Mouse (Mus musculus) myocyte (in vitro differentiated cells): ENCODE results near the gene Cyba. TPM values are rescaled to one million over a fixed set of nuclear protein-coding genes. Genes with fewer than 3 reads are reported as not detected.

ENCODE experiments used
- H3K27me3 ChIP-seq: one replicate; pipeline ENCODE4 v1.6.1; 2011; ENCODE audit not compliant: control insufficient read depth, insufficient read depth, insufficient read length
- H3K36me3 ChIP-seq: one replicate; pipeline ENCODE4 v1.6.1; 2011; ENCODE audit not compliant: control insufficient read depth, insufficient read depth
- H3K4me2 ChIP-seq: one replicate; pipeline ENCODE4 v1.6.1; 2011; ENCODE audit warnings: low read depth, control low read depth
- H3K4me3 ChIP-seq: one replicate; pipeline ENCODE4 v1.5.1; 2011; ENCODE audit warnings: mild to moderate bottlenecking, control low read depth, moderate library complexity
- H3K79me2 ChIP-seq: one replicate; pipeline ENCODE4 v1.6.1; 2011; ENCODE audit not compliant: control insufficient read depth, insufficient read depth
- H3ac ChIP-seq: one replicate; pipeline ENCODE4 v1.6.1; 2011; ENCODE audit not compliant: control insufficient read depth, insufficient read length
- CEBPB ChIP-seq: IDR thresholded peaks from 2 replicates; pipeline ENCODE4 v1.6.1; 2011; ENCODE audit warnings: mild to moderate bottlenecking, moderate library complexity; ENCODE audit not compliant: poor library complexity, insufficient read depth, severe bottlenecking
- E2F4 ChIP-seq: IDR thresholded peaks from one replicate; pipeline ENCODE4 v1.6.1; 2011; ENCODE audit warnings: mild to moderate bottlenecking, control low read depth, moderate library complexity; ENCODE audit not compliant: insufficient read depth
- MAX ChIP-seq: IDR thresholded peaks from one replicate; pipeline ENCODE4 v1.6.1; 2011; ENCODE audit warnings: low read depth, mild to moderate bottlenecking, control low read depth
- MYOD1 ChIP-seq, 3 experiments: IDR thresholded peaks; one replicate each; pipeline ENCODE4 v1.6.1; 2011; ENCODE audit warnings: control low read depth in 2 of 3, low read depth in 2 of 3, mild to moderate bottlenecking in 2 of 3, moderate library complexity in 1 of 3; ENCODE audit not compliant: insufficient read length in 2 of 3, control insufficient read depth in 1 of 3
- MYOG ChIP-seq, 3 experiments: IDR thresholded peaks; one replicate each; pipeline ENCODE4 v1.6.1; 2011; ENCODE audit warnings: control low read depth in 2 of 3, low read depth in 2 of 3, mild to moderate bottlenecking in 2 of 3; ENCODE audit not compliant: insufficient read length in 2 of 3, control insufficient read depth in 1 of 3, insufficient read depth in 1 of 3
- POLR2A ChIP-seq: IDR thresholded peaks from one replicate; pipeline ENCODE4 v1.6.1; 2011; ENCODE audit warnings: low read depth, mild to moderate bottlenecking, control low read depth, moderate library complexity; ENCODE audit not compliant: insufficient read length
- POLR2AphosphoS2 ChIP-seq: IDR thresholded peaks from one replicate; pipeline ENCODE4 v1.6.1; 2011; ENCODE audit warnings: low read depth, control low read depth; ENCODE audit not compliant: insufficient read length
- REST ChIP-seq: IDR thresholded peaks from one replicate; pipeline ENCODE4 v1.6.1; 2011; ENCODE audit warnings: mild to moderate bottlenecking, control low read depth, moderate library complexity; ENCODE audit not compliant: insufficient read depth, insufficient read length
- SRF ChIP-seq: IDR thresholded peaks from one replicate; pipeline ENCODE4 v1.6.1; 2011; ENCODE audit warnings: low read depth; ENCODE audit not compliant: control insufficient read depth, insufficient read length
- TCF12 ChIP-seq: IDR thresholded peaks from one replicate; pipeline ENCODE4 v1.6.1; 2011; ENCODE audit warnings: mild to moderate bottlenecking, control low read depth; ENCODE audit not compliant: poor library complexity, insufficient read depth, severe bottlenecking
- TCF3 ChIP-seq: IDR thresholded peaks from one replicate; pipeline ENCODE4 v1.6.1; 2011; ENCODE audit warnings: low read depth, control low read depth; ENCODE audit not compliant: insufficient read length
- USF1 ChIP-seq: IDR thresholded peaks from one replicate; pipeline ENCODE4 v1.6.1; 2011; ENCODE audit warnings: low read depth, mild to moderate bottlenecking, control low read depth, moderate library complexity
- polyA plus RNA-seq: library from polyadenylated mRNA; unstranded; fragments of >200 nt; fragmentation: generic; extraction: Trizol; gene quantifications from one replicate; pipeline ENCODE4 v1.2.1, GENCODE M21; 2012; ENCODE audit warnings: missing spikeins

The Cyba gene
- polyA plus RNA-seq, 1 experiment, result not detected

DNA sequence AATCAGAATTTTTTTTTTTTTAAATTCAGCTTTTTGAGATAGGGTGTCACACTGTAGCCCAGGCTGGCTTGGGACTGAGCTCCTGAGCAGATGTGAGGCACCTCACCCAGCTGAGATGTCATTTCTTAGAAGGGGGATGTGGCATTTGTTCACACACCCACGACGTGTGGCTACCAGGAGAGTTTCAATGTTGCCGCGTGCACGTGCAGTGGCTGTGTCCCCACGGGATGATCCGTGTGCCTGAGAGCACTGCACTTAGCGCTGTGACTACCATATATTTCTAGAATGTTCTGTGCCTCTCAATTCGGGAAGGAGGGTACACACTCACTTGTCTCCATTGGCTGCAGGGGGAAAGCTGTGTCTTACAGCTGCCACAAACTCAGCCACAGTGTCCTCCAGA, 3.4 kb upstream of the Cyba start:
- TF ChIP-seq SRF (no peak), TCF3 (no peak), E2F4 (no peak), MYOG (IDR thresholded peaks at IDR 0.05; ENCODE audit: control insufficient read depth in 1 of 3, insufficient read depth in 1 of 3, insufficient read length in 2 of 3, low read depth in 2 of 3) (no peak), USF1 (no peak), REST (no peak), MYOD1 (IDR thresholded peaks at IDR 0.05; ENCODE audit: control insufficient read depth in 1 of 3, insufficient read length in 2 of 3, low read depth in 2 of 3) (no peak), MAX (no peak), TCF12 (no peak), POLR2AphosphoS2 (no peak), POLR2A (no peak), CEBPB (no peak)
- H3K4me3 ChIP-seq, result no peak overlapping the region
- H3K4me2 ChIP-seq, result no peak overlapping the region
- H3K27me3 ChIP-seq, result no peaks in the 10 kb centered on the region
- H3K79me2 ChIP-seq, result no peaks in the 10 kb centered on the region
- no peak overlapping the region for H3ac ChIP-seq
- peaks cover 18% of the 10 kb centered on the region for H3K36me3 ChIP-seq

DNA sequence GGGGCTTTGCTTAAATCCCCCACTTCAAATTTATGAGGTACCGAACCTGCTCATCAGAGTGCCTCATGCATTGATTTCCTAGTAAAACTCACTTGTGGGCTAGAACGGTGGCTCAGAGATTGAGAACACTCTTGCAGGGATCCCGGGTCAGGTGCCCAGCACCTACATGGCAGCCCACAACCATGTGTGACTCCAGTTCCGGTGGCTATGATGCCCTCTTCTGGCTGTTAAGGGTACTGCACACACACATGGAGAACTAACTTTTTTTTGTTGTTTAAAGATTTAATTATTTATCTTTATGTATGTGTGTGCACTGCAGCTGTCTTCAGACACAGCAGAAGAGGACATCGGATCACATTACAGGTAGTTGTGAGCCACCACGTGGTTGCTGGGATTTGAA, 2.6 kb upstream of the Cyba start:
- no peak overlapping the region for H3ac ChIP-seq
- TF ChIP-seq E2F4, result no peak
- TF ChIP-seq MYOD1 (IDR thresholded peaks at IDR 0.05; ENCODE audit: control insufficient read depth in 1 of 3, insufficient read length in 2 of 3, low read depth in 2 of 3), result no peak
- no peak for TF ChIP-seq USF1
- no peak for TF ChIP-seq POLR2A
- TF ChIP-seq TCF3, result no peak
- TF ChIP-seq MYOG (IDR thresholded peaks at IDR 0.05; ENCODE audit: control insufficient read depth in 1 of 3, insufficient read depth in 1 of 3, insufficient read length in 2 of 3, low read depth in 2 of 3), result no peak
- TF ChIP-seq TCF12, result no peak
- TF ChIP-seq CEBPB, result no peak
- TF ChIP-seq POLR2AphosphoS2, result no peak
- no peak for TF ChIP-seq MAX
- no peak for TF ChIP-seq SRF
- TF ChIP-seq REST, result no peak
- no peak overlapping the region for H3K4me3 ChIP-seq
- no peak overlapping the region for H3K4me2 ChIP-seq
- peaks cover 18% of the 10 kb centered on the region for H3K36me3 ChIP-seq
- no peaks in the 10 kb centered on the region for H3K79me2 ChIP-seq
- no peaks in the 10 kb centered on the region for H3K27me3 ChIP-seq

DNA sequence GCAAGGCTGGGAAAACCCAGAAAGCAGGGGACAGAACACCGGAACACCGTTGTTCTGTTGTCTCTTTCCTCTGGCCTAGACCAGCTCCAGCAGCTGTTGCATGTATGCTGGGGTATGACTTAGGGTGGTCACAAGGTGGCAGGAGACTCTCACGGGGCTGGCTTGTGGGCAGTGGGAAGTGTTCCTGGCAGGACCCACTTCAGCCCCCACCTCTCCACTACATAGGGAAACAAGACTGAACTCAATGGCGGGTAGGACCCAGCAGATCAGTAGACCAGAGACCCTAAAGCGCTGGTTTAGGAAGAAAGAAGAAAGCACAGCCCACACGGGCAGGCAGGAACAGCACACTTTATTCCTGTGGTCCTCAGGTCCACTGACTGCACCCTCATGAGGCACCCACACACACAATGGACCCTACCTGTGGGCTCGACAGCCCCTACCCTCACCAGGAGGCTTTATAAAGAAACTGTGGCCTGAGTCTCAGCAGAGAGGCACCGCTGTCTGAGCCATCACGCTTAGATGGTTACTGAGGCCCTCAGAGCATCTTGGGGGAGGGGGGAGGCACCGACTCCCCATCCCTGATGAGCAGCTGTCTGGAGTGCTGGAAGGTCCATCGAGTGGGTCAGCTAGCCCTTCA, 657 bp upstream of the Cyba start:
- TF ChIP-seq CEBPB, result no peak
- TF ChIP-seq POLR2A, result no peak
- no peak for TF ChIP-seq TCF3
- TF ChIP-seq POLR2AphosphoS2, result no peak
- no peak for TF ChIP-seq TCF12
- TF ChIP-seq MYOD1 (IDR thresholded peaks at IDR 0.05; ENCODE audit: control insufficient read depth in 1 of 3, insufficient read length in 2 of 3, low read depth in 2 of 3), result no peak
- TF ChIP-seq REST, result no peak
- no peak for TF ChIP-seq SRF
- no peak for TF ChIP-seq E2F4
- no peak for TF ChIP-seq MAX
- no peak for TF ChIP-seq MYOG (IDR thresholded peaks at IDR 0.05; ENCODE audit: control insufficient read depth in 1 of 3, insufficient read depth in 1 of 3, insufficient read length in 2 of 3, low read depth in 2 of 3)
- TF ChIP-seq USF1, result no peak
- Histone ChIP-seq H3K79me2 (no peaks in the 10 kb centered on the region), H3K4me3 (no peak overlapping the region), H3ac (no peak overlapping the region), H3K36me3 (peaks cover 14% of the 10 kb centered on the region), H3K27me3 (no peaks in the 10 kb centered on the region), H3K4me2 (no peak overlapping the region)

GRCm38 (mm10) chr8:122431694-122432442, 862 bp downstream of the Cyba start:
- Histone ChIP-seq H3ac (no peak overlapping the region), H3K4me3 (no peak overlapping the region), H3K4me2 (no peak overlapping the region), H3K27me3 (no peaks in the 10 kb centered on the region), H3K36me3 (peaks cover 14% of the 10 kb centered on the region), H3K79me2 (no peaks in the 10 kb centered on the region)
- TF ChIP-seq POLR2AphosphoS2 (no peak), MYOD1 (IDR thresholded peaks at IDR 0.05; ENCODE audit: control insufficient read depth in 1 of 3, insufficient read length in 2 of 3, low read depth in 2 of 3) (no peak), REST (no peak), TCF12 (no peak), USF1 (no peak)
